Mouse (Mus musculus) liver, embryonic 11.5 days (tissue): ENCODE data around the gene Map3k20. TPM values are rescaled to one million over a fixed set of nuclear protein-coding genes. Genes with fewer than 3 reads are reported as not detected.
A peak's percentile ranks its signal among the peaks of the same experiment; 100 is the strongest.

ENCODE experiments used
- ATAC-seq: fragments of 200-750 bp; cut with Nextera tagmentation; replicated peaks from 2 replicates; pipeline ENCODE4 v1.8.0; 2017; ENCODE audit warnings: moderate number of reproducible peaks, mild to moderate bottlenecking, moderate TSS enrichment, moderate library complexity; ENCODE audit not compliant: low FRiP score
- DNase-seq: peaks from one replicate; pipeline ENCODE4 v3.0.0-alpha.2; 2017; ENCODE audit warnings: low spot score
- H3K27ac ChIP-seq: fragments of 300-500 bp; sonication (generic); 2 replicates; pipeline ENCODE4 v1.5.1; 2014; ENCODE audit warnings: mild to moderate bottlenecking, low read depth, low read length, control low read depth
- H3K27me3 ChIP-seq: fragments of 300-500 bp; sonication (generic); replicated peaks from 2 replicates; pipeline ENCODE4 v1.6.1; 2014; ENCODE audit warnings: low read length, mixed read lengths; ENCODE audit not compliant: control insufficient read depth, insufficient read depth
- H3K36me3 ChIP-seq: fragments of 300-500 bp; sonication (generic); 2 replicates; pipeline ENCODE4 v1.6.1; 2014; ENCODE audit warnings: mild to moderate bottlenecking, low read length, moderate library complexity, mixed read lengths; ENCODE audit not compliant: control insufficient read depth, insufficient read depth
- H3K4me1 ChIP-seq: fragments of 300-500 bp; sonication (generic); replicated peaks from 2 replicates; pipeline ENCODE4 v1.6.1; 2014; ENCODE audit warnings: low read length, mixed read lengths; ENCODE audit not compliant: control insufficient read depth, insufficient read depth
- H3K4me2 ChIP-seq: fragments of 300-500 bp; sonication (generic); 2 replicates; pipeline ENCODE4 v1.6.1; 2014; ENCODE audit warnings: mild to moderate bottlenecking, control low read depth, moderate library complexity
- H3K4me3 ChIP-seq: fragments of 300-500 bp; sonication (generic); 2 replicates; pipeline ENCODE4 v1.5.1; 2014; ENCODE audit warnings: low read depth, low read length, control low read depth
- H3K9ac ChIP-seq: fragments of 300-500 bp; sonication (generic); 2 replicates; pipeline ENCODE4 v1.6.1; 2014; ENCODE audit warnings: low read depth, low read length, control low read depth
- H3K9me3 ChIP-seq: fragments of 300-500 bp; sonication (generic); 2 replicates; pipeline ENCODE4 v1.6.1; 2016; ENCODE audit warnings: low read length, inconsistent platforms, mixed read lengths; ENCODE audit not compliant: control insufficient read depth
- whole genome bisulfite sequencing: fragments of 180-500 bp; shearing (Covaris S2); extraction: QIAGEN DNeasy Blood & Tissue Kit; methylation state at CpG from one replicate; pipeline ENCODE4 v1.1.7; 2014; 5-methylcytosine and 5-hydroxymethylcytosine counted together
- polyA plus RNA-seq: library from polyadenylated mRNA; unstranded; fragments of >200 nt; fragmentation: Nextera tagmentation; extraction: Ambion mirVana; gene quantifications from 2 replicates; pipeline ENCODE4 v1.2.1, GENCODE M21; 2014

Map3k20 gene
- polyA plus RNA-seq, 1 experiment from 2014 or later: 12.2 TPM

- WGBS: 80% methylated on average over 11 of the region's 11 CpGs
- ATAC-seq: no peak
- H3K9ac ChIP-seq: no peak overlapping the region
- no peak overlapping the region for H3K4me2 ChIP-seq
- no peak overlapping the region for H3K27ac ChIP-seq
- DNase-seq: no peak
- H3K9me3 ChIP-seq: no peaks in the 10 kb centered on the region
- H3K27me3 ChIP-seq: no peaks in the 10 kb centered on the region
- no peaks in the 10 kb centered on the region for H3K4me1 ChIP-seq
- H3K36me3 ChIP-seq: peaks cover 6% of the 10 kb centered on the region; the same call in 1 of the 2 replicates
- no peak overlapping the region for H3K4me3 ChIP-seq
These were observed 97.9 kb downstream of the Map3k20 start for GRCm38 (mm10) chr2:72383321-72383720.

- H3K27ac ChIP-seq: no peak overlapping the region
- H3K9ac ChIP-seq: no peak overlapping the region
- H3K4me2 ChIP-seq: no peak overlapping the region
- H3K4me3 ChIP-seq: no peak overlapping the region
- H3K27me3 ChIP-seq: no peaks in the 10 kb centered on the region
- 88% methylated on average over 13 of the region's 13 CpGs for WGBS
- H3K36me3 ChIP-seq: no peaks in the 10 kb centered on the region
- DNase-seq (no peak), ATAC-seq (no peak)
- no peaks in the 10 kb centered on the region; the same call in 1 of the 2 replicates for H3K4me1 ChIP-seq
- H3K9me3 ChIP-seq: no peaks in the 10 kb centered on the region
These were observed 104.0 kb downstream of the Map3k20 start for GRCm38 (mm10) chr2:72389411-72389810.

- WGBS: 24% methylated on average over 9 of the region's 9 CpGs
- Histone ChIP-seq H3K4me1 (no peaks in the 10 kb centered on the region; the same call in 1 of the 2 replicates), H3K27ac (no peak overlapping the region), H3K27me3 (no peaks in the 10 kb centered on the region), H3K9me3 (no peaks in the 10 kb centered on the region), H3K9ac (no peak overlapping the region), H3K36me3 (no peaks in the 10 kb centered on the region; the same call in 1 of the 2 replicates), H3K4me2 (no peak overlapping the region), H3K4me3 (no peak overlapping the region)
- peak; percentile 61 for DNase-seq
- peak; percentile 41; the same call in 1 of the 2 replicates for ATAC-seq
These were observed 104.5 kb downstream of the Map3k20 start for GRCm38 (mm10) chr2:72389942-72390341.

- no peak overlapping the region for H3K9ac ChIP-seq
- no peak overlapping the region for H3K4me3 ChIP-seq
- H3K27ac ChIP-seq: no peak overlapping the region
- H3K4me2 ChIP-seq: no peak overlapping the region
- no peaks in the 10 kb centered on the region; the same call in 1 of the 2 replicates for H3K4me1 ChIP-seq
- DNase-seq (no peak), ATAC-seq (no peak)
- WGBS: 62% methylated on average over 6 of the region's 6 CpGs
- H3K27me3 ChIP-seq: no peaks in the 10 kb centered on the region
- no peaks in the 10 kb centered on the region for H3K9me3 ChIP-seq
- H3K36me3 ChIP-seq: peaks cover 3% of the 10 kb centered on the region; the same call in 1 of the 2 replicates
These were observed 105.0 kb downstream of the Map3k20 start for GRCm38 (mm10) chr2:72390474-72390873.

DNA sequence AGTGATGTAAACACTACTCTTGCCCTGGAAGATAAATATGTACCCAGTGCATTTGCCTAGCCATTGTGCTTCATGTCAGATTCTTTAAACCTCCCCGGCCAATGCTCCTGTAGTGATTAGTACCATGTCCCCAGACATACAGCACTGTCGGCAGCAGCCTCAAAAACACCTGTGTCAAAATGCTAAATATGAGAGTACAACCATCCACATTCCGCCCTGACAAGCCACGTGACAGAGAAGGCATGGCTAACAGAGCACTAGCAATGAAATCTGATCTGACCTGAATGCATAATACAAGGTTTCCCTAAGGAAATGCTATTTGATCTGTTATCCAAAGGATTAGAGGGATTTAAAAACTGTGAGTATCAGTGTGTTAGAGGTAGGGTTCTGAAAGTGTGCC lies 105.6 kb downstream of the Map3k20 start:
- DNase-seq: no peak
- 77% methylated on average over 4 of the region's 4 CpGs for whole genome bisulfite sequencing
- no peak overlapping the region for H3K4me2 ChIP-seq
- no peak overlapping the region for H3K4me3 ChIP-seq
- H3K27ac ChIP-seq: no peak overlapping the region
- H3K4me1 ChIP-seq: no peaks in the 10 kb centered on the region; the same call in 1 of the 2 replicates
- no peak overlapping the region for H3K9ac ChIP-seq
- H3K36me3 ChIP-seq: peaks cover 3% of the 10 kb centered on the region; the same call in 1 of the 2 replicates
- H3K9me3 ChIP-seq: no peaks in the 10 kb centered on the region
- ATAC-seq: no peak
- H3K27me3 ChIP-seq: no peaks in the 10 kb centered on the region

GRCm38 (mm10) chr2:72391721-72392120 lies 106.3 kb downstream of the Map3k20 start:
- no peaks in the 10 kb centered on the region; the same call in 1 of the 2 replicates for H3K4me1 ChIP-seq
- H3K27me3 ChIP-seq: no peaks in the 10 kb centered on the region
- ATAC-seq (no peak), DNase-seq (no peak)
- peaks cover 3% of the 10 kb centered on the region; the same call in 1 of the 2 replicates for H3K36me3 ChIP-seq
- no peak overlapping the region for H3K9ac ChIP-seq
- WGBS: 91% methylated on average over 2 of the region's 2 CpGs
- H3K4me3 ChIP-seq: no peak overlapping the region
- no peaks in the 10 kb centered on the region for H3K9me3 ChIP-seq
- no peak overlapping the region for H3K4me2 ChIP-seq
- H3K27ac ChIP-seq: no peak overlapping the region

GRCm38 (mm10) chr2:72392316-72392715 lies 106.9 kb downstream of the Map3k20 start:
- H3K27ac ChIP-seq: no peak overlapping the region
- H3K9ac ChIP-seq: no peak overlapping the region
- H3K4me1 ChIP-seq: no peaks in the 10 kb centered on the region; the same call in 1 of the 2 replicates
- no peaks in the 10 kb centered on the region for H3K9me3 ChIP-seq
- ATAC-seq (no peak), DNase-seq (no peak)
- WGBS: 81% methylated on average over 4 of the region's 4 CpGs
- H3K4me3 ChIP-seq: no peak overlapping the region
- H3K4me2 ChIP-seq: no peak overlapping the region
- H3K27me3 ChIP-seq: no peaks in the 10 kb centered on the region
- peaks cover 3% of the 10 kb centered on the region; the same call in 1 of the 2 replicates for H3K36me3 ChIP-seq

GRCm38 (mm10) chr2:72396934-72397333 lies 111.5 kb downstream of the Map3k20 start:
- Histone ChIP-seq H3K27ac (no peak overlapping the region), H3K4me1 (no peaks in the 10 kb centered on the region), H3K36me3 (peaks cover 3% of the 10 kb centered on the region; the same call in 1 of the 2 replicates), H3K4me2 (no peak overlapping the region), H3K27me3 (no peaks in the 10 kb centered on the region), H3K9ac (no peak overlapping the region), H3K9me3 (no peaks in the 10 kb centered on the region), H3K4me3 (no peak overlapping the region)
- WGBS: 90% methylated on average over 6 of the region's 6 CpGs
- DNase-seq (no peak), ATAC-seq (no peak)

DNA sequence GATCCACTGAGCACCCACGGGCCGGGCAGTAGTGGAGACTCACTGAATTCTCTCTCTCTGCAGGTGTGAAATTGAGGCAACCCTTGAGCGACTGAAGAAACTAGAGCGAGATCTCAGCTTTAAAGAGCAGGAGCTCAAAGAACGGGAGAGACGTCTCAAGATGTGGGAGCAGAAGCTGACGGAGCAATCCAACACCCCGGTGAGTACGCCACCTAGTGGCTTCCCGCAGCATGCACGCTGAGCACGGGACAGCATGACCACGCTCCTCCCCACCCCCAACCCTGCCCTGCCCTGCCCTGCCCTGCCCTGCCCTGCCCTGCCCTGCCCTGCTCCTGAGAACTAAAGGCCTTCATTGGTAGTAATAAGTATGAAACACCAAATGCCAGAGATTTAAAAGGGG lies 112.8 kb downstream of the Map3k20 start:
- H3K4me3 ChIP-seq: no peak overlapping the region
- no peak overlapping the region for H3K27ac ChIP-seq
- H3K9ac ChIP-seq: no peak overlapping the region
- H3K27me3 ChIP-seq: no peaks in the 10 kb centered on the region
- H3K36me3 ChIP-seq: peaks cover 3% of the 10 kb centered on the region
- 29% methylated on average over 13 of the region's 13 CpGs for WGBS
- DNase-seq: peak; percentile 46
- peak overlapping the region; percentile 34; the same call in 1 of the 2 replicates for H3K4me2 ChIP-seq
- no peaks in the 10 kb centered on the region for H3K4me1 ChIP-seq
- peak; percentile 90 for ATAC-seq
- H3K9me3 ChIP-seq: no peaks in the 10 kb centered on the region
